Mouse (Mus musculus): ENCODE results near the gene Mknk1.

- no peak for TF ChIP-seq POLR2A (IDR thresholded peaks at IDR 0.05; ENCODE audit: low read depth, low read length)
- no peak for TF ChIP-seq CTCF (IDR thresholded peaks at IDR 0.05; ENCODE audit: borderline replicate concordance, insufficient read depth, low read length)
Observed at GRCm38 (mm10) chr4:115795360-115795759, 43.6 kb upstream of the Mknk1 start.
